ENCODE assay signal across 11 mouse cellular contexts in the genomic region with DNA sequence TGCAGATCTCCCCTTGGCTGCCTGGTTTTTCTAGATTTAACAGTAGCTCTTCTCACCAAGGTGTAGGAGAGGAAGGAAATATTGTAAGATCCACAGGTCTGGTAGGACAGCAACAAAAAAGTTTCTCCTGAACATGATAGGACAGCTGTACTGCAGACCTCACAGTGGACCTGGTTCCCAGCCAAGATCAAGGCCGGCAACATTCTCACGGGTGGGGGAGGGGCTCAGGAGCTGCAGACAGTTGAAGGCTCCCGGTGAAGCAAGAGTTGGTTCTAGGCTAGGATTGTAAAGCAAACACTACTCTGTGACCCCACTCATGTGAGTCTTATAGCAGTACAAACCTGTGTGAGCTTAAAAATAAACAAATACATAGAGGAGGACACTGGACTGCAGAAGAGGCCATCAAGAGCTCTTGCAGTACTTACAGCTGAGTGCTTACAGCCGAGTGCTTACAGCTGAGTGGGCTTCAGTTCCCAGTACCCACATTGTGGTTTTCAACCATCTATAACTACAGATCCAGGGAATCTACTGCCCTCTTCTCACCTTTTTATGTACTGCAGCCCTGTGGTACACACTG. TPM values are rescaled to one million over a fixed set of nuclear protein-coding genes. Genes with fewer than 3 reads are reported as not detected.
DNase-seq lines count a peak whose midpoint lies in the region; ATAC-seq and TF ChIP-seq lines count a peak whose summit lies in the region.
"Had no signal": no experiment of that assay in that cellular context is flagged by ENCODE, and none has a peak within 500 bp of the region (broad histone marks: within the 10 kb centered on the region; RNA-seq: fewer than 3 reads in every experiment).

No protein-coding gene starts in this region.

- no peaks in the 10 kb centered on the region for H3K79me2 ChIP-seq in heart, adult 2 months (replicated peaks; ENCODE audit: control insufficient read depth, insufficient read depth, low read length)

- no peaks in the 10 kb centered on the region for H3K4me1 ChIP-seq in heart, adult 2 months (ENCODE audit: control insufficient read depth, insufficient read depth, low read length)
- H3K4me1 ChIP-seq in liver, embryonic 15.5 days (replicated peaks) = peaks cover 3% of the 10 kb centered on the region; the same call in 1 of the 2 replicates

- no peaks in the 10 kb centered on the region for H3K27me3 ChIP-seq in heart, adult 2 months (ENCODE audit: control insufficient read depth, insufficient read depth, low read length)
- H3K27me3 ChIP-seq in liver, embryonic 15.5 days = no peaks in the 10 kb centered on the region
- H3K27me3 ChIP-seq: CH12.LX; embryonic facial prominence, embryonic 15.5 days had no signal

- WGBS in heart, adult 2 months = 25% methylated on average over 4 of the region's 4 CpGs
- 26% methylated on average over 4 of the region's 4 CpGs for WGBS in liver, embryonic 15.5 days (ENCODE audit: insufficient replicate concordance)

- H3K4me2 ChIP-seq in liver, embryonic 15.5 days = no peak overlapping the region
- H3K4me2 ChIP-seq: embryonic facial prominence, embryonic 15.5 days had no signal

- no peak overlapping the region for H3K27ac ChIP-seq in heart, adult 2 months
- H3K27ac ChIP-seq in liver, embryonic 15.5 days (replicated peaks) = no peak overlapping the region
- H3K27ac ChIP-seq: embryonic facial prominence, embryonic 15.5 days had no signal

- peak; percentile 31 to 36 for DNase-seq in heart, adult 2 months
- DNase-seq in heart, adult 11 months = no peak
- DNase-seq in right cerebral cortex, postnatal 4 days = peak; percentile 26
- no peak for DNase-seq in right cerebral cortex, postnatal 36 days (ENCODE audit: low spot score in 2 of 2)
- peak; percentile 84 for DNase-seq in testis, postnatal 10 days (ENCODE audit: low spot score)
- DNase-seq in embryo, embryonic 10 days (ENCODE audit: low spot score) = no peak

- peak; percentile 43; the same call in 1 of the 2 replicates for ATAC-seq in liver, embryonic 15.5 days (ENCODE audit: insufficient read depth)
- ATAC-seq in cerebellum, adult (ENCODE audit: insufficient number of reproducible peaks, low FRiP score, low TSS enrichment) = no peak

- TF ChIP-seq CTCF in heart, adult 2 months (IDR thresholded peaks at IDR 0.05) = no peak

- intact Hi-C loops in heart, adult 2 months (cut with DNase I) = no loop called here

- TF ChIP-seq POLR2A in heart, adult 2 months (IDR thresholded peaks at IDR 0.05; ENCODE audit: insufficient read depth, low read depth, low read length) = no peak

- H3K36me3 ChIP-seq in heart, adult 2 months (ENCODE audit: control insufficient read depth, insufficient read depth, low read length) = no peaks in the 10 kb centered on the region
- H3K36me3 ChIP-seq in liver, embryonic 15.5 days (replicated peaks) = no peaks in the 10 kb centered on the region

- no peak overlapping the region for H3K9ac ChIP-seq in heart, adult 2 months (ENCODE audit: low read depth, low read length)
- H3K9ac ChIP-seq in liver, embryonic 15.5 days = no peak overlapping the region
- H3K9ac ChIP-seq: embryonic facial prominence, embryonic 15.5 days had no signal

- no peaks in the 10 kb centered on the region for H3K9me3 ChIP-seq in liver, embryonic 15.5 days (replicated peaks)
- H3K9me3 ChIP-seq: embryonic facial prominence, embryonic 15.5 days had no signal

- no peak overlapping the region for H3K4me3 ChIP-seq in heart, adult 2 months
- H3K4me3 ChIP-seq in liver, embryonic 15.5 days (replicated peaks) = no peak overlapping the region
- H3K4me3 ChIP-seq: embryonic facial prominence, embryonic 15.5 days; megakaryocyte, embryonic 14.5 days had no signal

- TF ChIP-seq EP300 in heart, adult 2 months (IDR thresholded peaks at IDR 0.05; ENCODE audit: insufficient read depth, low read depth, low read length) = no peak

RNA-seq across cellular contexts. Expression of gene Gapdhs, which starts 0.6 kb away (rescaled TPM):
- not detected for total RNA-seq in heart, adult 2 months (2021)
- polyA plus RNA-seq in heart, adult 2 months (2012; rRNA removed) = 1.1 and 1.7 TPM in 2 replicates
- polyA plus RNA-seq in liver, embryonic 15.5 days (2015; fragmentation: Nextera tagmentation; extraction: Ambion mirVana) = not detected in 2 replicates

RNA-seq across cellular contexts. Expression of gene Sbsn, which starts 7.2 kb away (rescaled TPM):
- total RNA-seq in heart, adult 2 months (2021) = 1 to 10 TPM; 1.8 to 2.3 TPM
- polyA plus RNA-seq in heart, adult 2 months (2012; rRNA removed) = 1.6 and 1.7 TPM in 2 replicates
- 0.12 and 0.61 TPM in 2 replicates for polyA plus RNA-seq in liver, embryonic 15.5 days (2015; fragmentation: Nextera tagmentation; extraction: Ambion mirVana)

RNA-seq across cellular contexts. Expression of gene Tmem147, which starts 14.8 kb away (rescaled TPM):
- 100 to 1,000 TPM; 219 to 241 TPM for total RNA-seq in heart, adult 2 months (2021)
- polyA plus RNA-seq in heart, adult 2 months (2012; rRNA removed) = 293 and 357 TPM in 2 replicates
- 97.4 and 105 TPM in 2 replicates for polyA plus RNA-seq in liver, embryonic 15.5 days (2015; fragmentation: Nextera tagmentation; extraction: Ambion mirVana)

RNA-seq across cellular contexts. Expression of gene Dmkn, which starts 19.4 kb away (rescaled TPM):
- 1 to 10 TPM in 1 of 2 experiments, under 1 TPM in 1; 0.84 to 1.6 TPM for total RNA-seq in heart, adult 2 months (2021)
- polyA plus RNA-seq in heart, adult 2 months (2012; rRNA removed) = 7.2 and 8.8 TPM in 2 replicates
- 0.32 and 0.99 TPM in 2 replicates for polyA plus RNA-seq in liver, embryonic 15.5 days (2015; fragmentation: Nextera tagmentation; extraction: Ambion mirVana)
- total RNA-seq: CH12.LX had no signal

RNA-seq across cellular contexts. Expression of gene Atp4a, which starts 32.1 kb away (rescaled TPM):
- total RNA-seq in heart, adult 2 months (2021) = under 1 TPM; 0.10 to 0.32 TPM
- not detected in 2 replicates for polyA plus RNA-seq in heart, adult 2 months (2012; rRNA removed)
- polyA plus RNA-seq in liver, embryonic 15.5 days (2015; fragmentation: Nextera tagmentation; extraction: Ambion mirVana) = 1.7 and 2.9 TPM in 2 replicates

Comparison
In these comparisons a context has a peak if more than half of its experiments do, and no peak if none do; other contexts are left out.
1. DNase-seq: peak in heart, adult 2 months (2 of 2), right cerebral cortex, postnatal 4 days (single experiment) and testis, postnatal 10 days (single experiment); none in heart, adult 11 months (single experiment), right cerebral cortex, postnatal 36 days (0 of 2) and embryo, embryonic 10 days (single experiment).